Mouse (Mus musculus) ovary, adult 18-20 months (tissue): ENCODE results near the gene Olfr435.
"Not testable (repeated sequence)": the region's sequence is repeated elsewhere in the genome, so short reads cannot be mapped to it uniquely, and the experiment has no call there.

ENCODE experiments used
- DNase-seq: peaks from one replicate; pipeline ENCODE4 v3.0.0; 2022; ENCODE audit warnings: low spot score, mixed read lengths

Gene Olfr435

DNA sequence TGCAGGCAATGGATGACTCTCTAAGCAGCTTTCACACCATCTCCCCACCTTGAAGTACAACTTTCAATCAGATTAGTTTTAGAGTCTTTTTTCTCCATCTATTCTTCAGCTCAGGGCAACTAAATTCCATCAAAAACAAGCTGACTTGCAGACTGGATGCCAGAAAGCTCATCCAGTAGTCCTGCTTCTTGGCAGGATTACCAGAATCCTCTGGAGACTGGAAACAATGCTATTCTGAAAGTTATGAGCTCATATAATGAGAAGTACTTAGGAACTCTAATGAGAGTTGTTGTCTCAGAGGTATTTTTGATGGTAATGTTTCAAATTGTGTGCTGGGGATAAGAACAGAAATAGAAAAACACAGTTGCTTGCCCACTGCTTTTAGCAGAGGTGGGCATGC, at the start of gene Olfr435:
TSS of gene Olfr435 (plus strand) at position 366 of the 400 bp plus-strand sequence.
- DNase-seq = no peak

DNA sequence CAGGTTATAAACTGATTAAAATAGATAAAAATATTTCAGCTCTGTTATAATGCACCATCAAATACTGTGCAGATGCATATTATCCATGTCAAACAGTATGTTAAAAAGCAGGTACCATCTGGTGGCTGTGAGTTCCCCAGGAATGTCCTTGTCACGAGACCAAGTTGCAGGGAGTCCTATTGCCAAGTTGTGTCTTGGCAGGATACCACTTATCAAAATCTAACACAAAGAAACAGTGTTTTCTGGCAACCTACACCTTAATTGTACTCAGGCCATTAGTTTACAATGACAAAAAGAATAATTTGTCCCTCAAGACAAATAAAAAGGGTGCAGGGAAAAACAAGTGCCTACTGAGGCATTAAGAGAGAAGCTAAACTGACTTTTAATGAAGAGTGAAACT, 37.4 kb upstream of the Olfr435 start:
- DNase-seq = no peak

DNA sequence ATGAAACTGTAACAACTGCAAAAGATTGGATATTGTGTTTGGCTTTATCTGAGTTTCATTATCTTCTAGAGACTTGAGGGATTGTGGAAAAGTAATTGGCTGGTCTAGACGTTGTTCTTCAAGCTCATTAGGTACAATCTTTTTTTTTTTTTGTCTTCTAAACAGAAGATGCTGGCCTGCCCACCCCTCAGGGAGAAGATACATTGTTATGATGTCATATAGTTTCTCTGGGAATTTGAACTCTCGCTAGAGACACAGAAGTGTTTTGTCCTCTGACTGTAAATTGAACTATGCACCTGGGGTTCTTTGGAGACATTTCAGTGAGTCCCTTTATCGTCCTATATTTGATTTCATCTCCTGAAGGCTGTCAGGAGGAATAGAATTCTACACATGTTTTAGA, 34.0 kb upstream of the Olfr435 start, which contains the start of gene Olfr437:
TSS of gene Olfr437 (plus strand) at position 301 of the 400 bp plus-strand sequence.
- no peak for DNase-seq

GRCm38 (mm10) chr6:43167246-43167645, 29.7 kb upstream of the Olfr435 start:
- no peak for DNase-seq

DNA sequence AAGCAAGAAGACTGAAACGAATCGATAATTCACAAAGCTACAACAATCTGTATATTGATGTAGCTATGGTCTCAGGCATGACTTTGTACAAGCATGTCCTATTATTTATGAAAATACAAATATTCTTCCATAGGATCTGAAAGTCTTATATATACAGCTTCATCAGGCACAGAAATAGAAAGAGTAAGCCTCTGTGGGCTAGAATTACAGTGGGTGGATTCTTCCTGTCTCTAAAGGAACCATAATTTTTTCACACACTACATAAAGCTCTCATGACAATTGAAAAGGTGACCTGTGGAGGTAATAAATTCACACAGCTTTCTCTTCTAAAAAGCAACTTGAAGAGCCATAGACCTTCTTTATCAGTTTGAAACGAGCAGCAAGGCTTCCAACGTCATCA, 25.1 kb upstream of the Olfr435 start, which contains the start of gene Olfr13:
TSS of gene Olfr13 (plus strand) at position 301 of the 400 bp plus-strand sequence.
- DNase-seq = no peak

- DNase-seq = no peak
Measured at GRCm38 (mm10) chr6:43178129-43178528, 18.8 kb upstream of the Olfr435 start.

DNA sequence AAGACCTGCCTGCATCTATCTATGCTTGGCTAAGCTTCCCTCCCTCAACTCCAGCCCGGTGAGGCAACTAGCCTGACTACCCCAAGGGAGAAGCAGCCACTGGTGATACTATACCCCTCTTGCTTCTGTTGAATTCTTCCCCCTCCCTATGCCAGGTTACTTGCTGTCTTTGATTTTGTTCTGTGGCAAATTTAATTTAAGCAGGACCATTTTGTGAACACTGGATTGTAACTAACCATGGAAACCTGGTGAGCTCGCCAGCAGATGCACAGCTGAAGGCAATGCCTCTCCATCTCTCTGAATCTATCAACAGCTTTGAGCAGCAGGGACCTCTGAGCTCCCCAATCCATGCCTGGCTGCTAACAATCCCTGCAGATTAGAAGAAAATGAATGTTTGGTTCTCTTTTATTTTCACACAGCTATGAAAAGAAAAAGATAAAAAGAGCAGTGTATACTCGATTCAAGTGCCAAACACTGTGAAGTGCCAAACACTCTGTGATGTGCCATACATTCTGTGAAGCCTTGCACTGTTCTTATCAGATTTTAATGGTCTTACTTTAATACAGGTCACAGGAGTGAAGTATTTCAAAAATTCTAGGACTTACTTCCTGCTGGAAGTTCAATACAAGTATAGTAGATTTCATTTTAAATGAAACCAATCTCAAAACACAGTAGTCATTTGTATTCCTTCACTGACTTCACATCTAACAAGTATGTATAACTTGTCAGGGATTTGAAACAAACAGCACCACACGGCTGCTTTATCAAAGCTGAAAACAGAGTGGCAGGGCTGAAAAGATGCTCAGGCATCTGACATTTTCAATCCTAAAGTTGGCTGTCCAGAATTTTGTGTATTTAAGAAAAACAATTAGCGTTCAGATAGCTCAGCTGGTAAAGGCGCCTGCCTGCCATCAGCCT, 18.1 kb upstream of the Olfr435 start:
- no peak for DNase-seq

GRCm38 (mm10) chr6:43190986-43191385, 6.0 kb upstream of the Olfr435 start:
- no peak for DNase-seq

- DNase-seq = no peak
Measured at GRCm38 (mm10) chr6:43198094-43198493, 1.1 kb downstream of the Olfr435 start.

DNA sequence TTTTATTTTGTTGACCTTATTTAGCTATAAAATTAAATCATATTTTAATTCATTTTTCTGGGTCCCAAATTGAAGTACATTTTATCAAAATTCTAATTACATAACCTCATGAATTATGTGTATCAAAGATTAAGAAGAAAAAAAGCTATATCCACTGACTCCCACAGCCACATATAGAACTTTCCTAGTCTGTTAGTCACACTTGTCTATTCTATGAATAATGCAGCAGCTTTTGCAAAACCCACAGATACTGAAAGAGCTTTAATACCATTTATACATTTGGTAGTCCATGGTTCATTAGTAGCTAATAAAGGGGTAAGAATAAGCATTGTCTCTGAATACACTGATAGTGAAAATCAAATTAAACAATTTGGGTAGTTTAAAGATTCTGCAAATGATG, 5.8 kb downstream of the Olfr435 start:
- no peak for DNase-seq

DNA sequence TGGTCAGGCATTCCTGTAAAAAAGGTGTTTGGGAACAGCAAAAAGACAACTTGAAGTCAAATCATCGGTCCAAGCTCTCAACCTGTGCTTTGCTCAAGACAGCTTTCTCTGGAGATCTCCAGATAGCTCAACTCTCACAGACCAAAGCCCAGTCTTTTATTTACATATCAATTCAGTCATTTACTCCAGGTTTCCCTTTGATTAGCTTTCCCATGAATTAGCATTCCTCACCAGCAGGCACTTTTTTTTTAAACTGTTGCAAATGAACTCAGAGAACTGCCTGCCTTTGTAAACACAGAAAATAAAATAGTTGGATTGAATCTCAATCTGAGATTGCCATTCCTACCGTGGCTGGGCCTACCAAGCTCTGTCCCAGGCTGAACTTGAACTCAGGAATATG, 8.4 kb downstream of the Olfr435 start:
- no peak for DNase-seq

- DNase-seq = not testable (repeated sequence)
Measured at GRCm38 (mm10) chr6:43212873-43213272, 15.9 kb downstream of the Olfr435 start, which contains the start of gene Olfr434. Gene Olfr434 (plus strand): TSS chr6:43213021.

GRCm38 (mm10) chr6:43231255-43231654, 34.3 kb downstream of the Olfr435 start, which contains the start of gene Olfr47:
Gene Olfr47 (plus strand): TSS chr6:43231529.
- not testable (repeated sequence) for DNase-seq

DNA sequence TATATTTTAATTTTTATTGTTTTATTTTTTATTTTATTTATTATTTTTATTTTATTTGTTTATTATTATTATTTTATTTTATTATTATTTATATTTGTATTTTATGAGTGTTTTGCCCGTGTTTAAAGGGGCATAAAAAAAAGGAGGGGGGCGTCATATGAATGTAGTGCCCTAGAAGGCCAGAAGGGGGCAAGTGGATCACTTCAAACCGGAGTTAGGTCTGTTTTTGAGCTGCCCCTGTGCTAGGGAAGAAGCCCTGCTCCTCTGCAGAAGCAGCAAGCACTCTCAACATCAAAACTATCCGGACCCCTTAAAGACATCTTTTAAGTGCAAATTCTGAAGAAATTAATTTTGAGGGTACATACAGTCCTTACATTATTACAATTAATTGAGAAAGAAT, 45.1 kb downstream of the Olfr435 start:
- DNase-seq = no peak

DNA sequence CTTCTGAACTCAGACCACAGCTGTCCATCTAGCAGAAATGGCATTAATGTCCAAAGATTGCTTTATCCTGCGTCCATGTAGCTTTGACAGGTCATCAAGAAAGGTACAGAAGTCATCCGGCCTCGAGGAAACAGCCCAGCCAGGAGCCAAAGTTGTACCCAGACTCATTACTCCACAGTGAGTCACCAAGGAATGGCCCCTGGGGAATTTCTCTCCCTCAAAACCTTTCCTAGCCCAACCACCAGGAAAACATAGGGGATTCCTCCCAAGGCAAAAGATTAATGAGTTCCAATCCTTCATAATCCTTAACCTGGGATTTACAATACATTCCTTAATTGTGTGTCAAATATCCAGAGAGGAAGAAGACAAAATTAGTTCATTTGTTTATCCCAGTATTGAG, 50.5 kb downstream of the Olfr435 start:
- DNase-seq = no peak

GRCm38 (mm10) chr6:43252994-43253393, 56.0 kb downstream of the Olfr435 start:
- no peak for DNase-seq
